Mouse (Mus musculus) heart, embryonic 10.5 days (tissue): ENCODE results near the gene Rmnd5b. TPM values are rescaled to one million over a fixed set of nuclear protein-coding genes. Genes with fewer than 3 reads are reported as not detected.
"Not testable (repeated sequence)": the region's sequence is repeated elsewhere in the genome, so short reads cannot be mapped to it uniquely, and the experiment has no call there.

Experiments used
- DNase-seq: peaks from one replicate; pipeline ENCODE4 v3.0.0-alpha.2; 2017; ENCODE audit warnings: low spot score
- H3K27ac ChIP-seq: fragments of 300-500 bp; sonication (generic); 2 replicates; pipeline ENCODE4 v1.5.1; 2016; ENCODE audit warnings: mild to moderate bottlenecking
- H3K27me3 ChIP-seq: fragments of 300-500 bp; sonication (generic); 2 replicates; pipeline ENCODE4 v1.6.1; 2016; ENCODE audit warnings: mild to moderate bottlenecking; ENCODE audit not compliant: poor library complexity, insufficient read depth, severe bottlenecking
- H3K36me3 ChIP-seq: fragments of 300-500 bp; sonication (generic); 2 replicates; pipeline ENCODE4 v1.6.1; 2016; ENCODE audit warnings: mild to moderate bottlenecking, moderate library complexity
- H3K4me1 ChIP-seq: fragments of 300-500 bp; sonication (generic); 2 replicates; pipeline ENCODE4 v1.6.1; 2016; ENCODE audit warnings: mild to moderate bottlenecking
- H3K4me3 ChIP-seq: fragments of 300-500 bp; sonication (generic); 2 replicates; pipeline ENCODE4 v1.5.1; 2016; ENCODE audit warnings: mild to moderate bottlenecking, moderate library complexity
- H3K9me3 ChIP-seq: fragments of 300-500 bp; sonication (generic); 2 replicates; pipeline ENCODE4 v1.6.1; 2016; ENCODE audit warnings: mild to moderate bottlenecking, moderate library complexity
- WGBS: fragments of 180-500 bp; shearing (Covaris S2); methylation state at CpG from one replicate; pipeline ENCODE4 v1.1.7; 2016; 5-methylcytosine and 5-hydroxymethylcytosine counted together
- polyA plus RNA-seq: library from polyadenylated mRNA; unstranded; fragments of >200 nt; fragmentation: Nextera tagmentation; extraction: Ambion mirVana; gene quantifications from 2 replicates; pipeline ENCODE4 v1.2.1, GENCODE M21; 2016

The Rmnd5b gene
- polyA plus RNA-seq, 1 experiment from 2014 or later, result 37.9 TPM

- Histone ChIP-seq H3K27me3 (no peaks in the 10 kb centered on the region), H3K4me1 (peaks cover 13% of the 10 kb centered on the region), H3K4me3 (no peak overlapping the region), H3K9me3 (no peaks in the 10 kb centered on the region), H3K36me3 (no peaks in the 10 kb centered on the region), H3K27ac (no peak overlapping the region)
- WGBS, result 75% methylated on average over 8 of the region's 8 CpGs
- no peak for DNase-seq
These were observed 21.4 kb downstream of the Rmnd5b start for GRCm38 (mm10) chr11:51614256-51614655.

GRCm38 (mm10) chr11:51609940-51610339 lies 25.8 kb downstream of the Rmnd5b start:
- not testable (repeated sequence) for DNase-seq, H3K4me1 ChIP-seq, H3K27ac ChIP-seq, H3K27me3 ChIP-seq, H3K9me3 ChIP-seq, H3K36me3 ChIP-seq, H3K4me3 ChIP-seq
- WGBS, result 84% methylated on average over 5 of the region's 5 CpGs

- no peaks in the 10 kb centered on the region for H3K9me3 ChIP-seq
- H3K27ac ChIP-seq, result no peak overlapping the region
- 65% methylated on average over 3 of the region's 3 CpGs for WGBS
- peaks cover 14% of the 10 kb centered on the region for H3K4me1 ChIP-seq
- DNase-seq, result no peak
- H3K4me3 ChIP-seq, result no peak overlapping the region
- peaks cover 12% of the 10 kb centered on the region for H3K36me3 ChIP-seq
- no peaks in the 10 kb centered on the region for H3K27me3 ChIP-seq
These were observed 26.3 kb downstream of the Rmnd5b start for GRCm38 (mm10) chr11:51609266-51609909.

GRCm38 (mm10) chr11:51607096-51607738 lies 28.5 kb downstream of the Rmnd5b start:
- 12% methylated on average over 15 of the region's 15 CpGs for WGBS
- no peaks in the 10 kb centered on the region for H3K9me3 ChIP-seq
- H3K27me3 ChIP-seq, result no peaks in the 10 kb centered on the region
- peaks cover 33% of the 10 kb centered on the region for H3K36me3 ChIP-seq
- peak overlapping the region; percentile 99 for H3K4me3 ChIP-seq
- peak overlapping the region; percentile 100 for H3K27ac ChIP-seq
- H3K4me1 ChIP-seq, result peaks cover 22% of the 10 kb centered on the region
- DNase-seq, result no peak

GRCm38 (mm10) chr11:51606447-51607095 lies 29.1 kb downstream of the Rmnd5b start, which contains the start of gene Hnrnpab:
Gene Hnrnpab, minus strand, starts transcription at chr11:51606847.
- peaks cover 29% of the 10 kb centered on the region for H3K4me1 ChIP-seq
- H3K4me3 ChIP-seq, result peak within 1 kb of the TSS; percentile 99
- no peaks in the 10 kb centered on the region for H3K27me3 ChIP-seq
- no peaks in the 10 kb centered on the region for H3K9me3 ChIP-seq
- under 1% methylated on average over 87 of the region's 91 CpGs for WGBS
- DNase-seq, result peak; percentile 98
- peaks cover 40% of the 10 kb centered on the region for H3K36me3 ChIP-seq
- peak within 1 kb of the TSS; percentile 100 for H3K27ac ChIP-seq

GRCm38 (mm10) chr11:51605602-51606446 lies 29.9 kb downstream of the Rmnd5b start:
- peaks cover 47% of the 10 kb centered on the region for H3K36me3 ChIP-seq
- peaks cover 29% of the 10 kb centered on the region for H3K4me1 ChIP-seq

GRCm38 (mm10) chr11:51602253-51602652 lies 33.4 kb downstream of the Rmnd5b start:
- Histone ChIP-seq H3K4me1 (peaks cover 27% of the 10 kb centered on the region), H3K27ac (no peak overlapping the region), H3K36me3 (peaks cover 83% of the 10 kb centered on the region), H3K4me3 (peak overlapping the region; percentile 9; the same call in 1 of the 2 replicates), H3K27me3 (no peaks in the 10 kb centered on the region), H3K9me3 (no peaks in the 10 kb centered on the region)
- 93% methylated on average over 3 of the region's 3 CpGs for WGBS
- no peak for DNase-seq

More at GRCm38 (mm10) chr11:51605602-51606446, 29.9 kb downstream of the Rmnd5b start:
- Histone ChIP-seq H3K9me3 (no peaks in the 10 kb centered on the region), H3K27me3 (no peaks in the 10 kb centered on the region), H3K27ac (peak overlapping the region; percentile 100), H3K4me3 (peak overlapping the region; percentile 99)
- WGBS, result under 1% methylated on average over 80 of the region's 81 CpGs
- DNase-seq, result peak; percentile 93

GRCm38 (mm10) chr11:51597553-51597952 lies 38.1 kb downstream of the Rmnd5b start:
- DNase-seq, result no peak
- H3K27ac ChIP-seq, result no peak overlapping the region
- 84% methylated on average over 2 of the region's 2 CpGs for WGBS
- H3K4me3 ChIP-seq, result no peak overlapping the region
- peaks cover 100% of the 10 kb centered on the region for H3K36me3 ChIP-seq
- no peaks in the 10 kb centered on the region for H3K27me3 ChIP-seq
- no peaks in the 10 kb centered on the region for H3K9me3 ChIP-seq
- H3K4me1 ChIP-seq, result peaks cover 11% of the 10 kb centered on the region; the same call in 1 of the 2 replicates

GRCm38 (mm10) chr11:51595459-51596083 lies 40.1 kb downstream of the Rmnd5b start:
- no peaks in the 10 kb centered on the region for H3K9me3 ChIP-seq
- no peaks in the 10 kb centered on the region for H3K4me1 ChIP-seq
- H3K4me3 ChIP-seq, result no peak overlapping the region
- H3K36me3 ChIP-seq, result peaks cover 100% of the 10 kb centered on the region
- H3K27me3 ChIP-seq, result no peaks in the 10 kb centered on the region
- 83% methylated on average over 1 of the region's 1 CpGs for WGBS
- H3K27ac ChIP-seq, result no peak overlapping the region
- no peak for DNase-seq

- no peak for DNase-seq
- peaks cover 100% of the 10 kb centered on the region for H3K36me3 ChIP-seq
- H3K27me3 ChIP-seq, result no peaks in the 10 kb centered on the region
- WGBS, result 73% methylated on average over 3 of the region's 3 CpGs
- no peak overlapping the region for H3K4me3 ChIP-seq
- no peaks in the 10 kb centered on the region for H3K9me3 ChIP-seq
- H3K27ac ChIP-seq, result no peak overlapping the region
- H3K4me1 ChIP-seq, result no peaks in the 10 kb centered on the region
These were observed 40.9 kb downstream of the Rmnd5b start for GRCm38 (mm10) chr11:51594715-51595350.

GRCm38 (mm10) chr11:51593849-51594248 lies 41.8 kb downstream of the Rmnd5b start:
- Histone ChIP-seq H3K4me1 (no peaks in the 10 kb centered on the region), H3K9me3 (no peaks in the 10 kb centered on the region), H3K36me3 (peaks cover 100% of the 10 kb centered on the region), H3K27ac (no peak overlapping the region), H3K27me3 (no peaks in the 10 kb centered on the region), H3K4me3 (no peak overlapping the region)
- 93% methylated on average over 6 of the region's 6 CpGs for WGBS
- DNase-seq, result no peak

- H3K27ac ChIP-seq, result no peak overlapping the region
- no peak overlapping the region for H3K4me3 ChIP-seq
- no peak for DNase-seq
- no peaks in the 10 kb centered on the region for H3K4me1 ChIP-seq
- H3K9me3 ChIP-seq, result no peaks in the 10 kb centered on the region
- H3K27me3 ChIP-seq, result no peaks in the 10 kb centered on the region
- H3K36me3 ChIP-seq, result peaks cover 100% of the 10 kb centered on the region
- WGBS, result 98% methylated on average over 4 of the region's 4 CpGs
These were observed 42.3 kb downstream of the Rmnd5b start for GRCm38 (mm10) chr11:51593368-51593767.
